Mouse (Mus musculus) natural killer cell, adult 2 months (primary cell): ENCODE data around the gene Pdcd6ip.

ENCODE experiments used
- DNase-seq, 2 experiments: peaks; one replicate each; pipeline ENCODE4 v3.0.0; 2022; ENCODE audit warnings: low spot score in 2 of 2

Pdcd6ip gene

GRCm38 (mm10) chr9:113626730-113627129 is 81.3 kb downstream of the Pdcd6ip start:
- DNase-seq, result no peak

GRCm38 (mm10) chr9:113624086-113624485 is 84.0 kb downstream of the Pdcd6ip start:
- DNase-seq, result no peak

GRCm38 (mm10) chr9:113617081-113617480 is 91.0 kb downstream of the Pdcd6ip start:
- no peak for DNase-seq

- DNase-seq, result no peak
Measured at GRCm38 (mm10) chr9:113610776-113611175, 97.3 kb downstream of the Pdcd6ip start.

GRCm38 (mm10) chr9:113602140-113602539 is 105.9 kb downstream of the Pdcd6ip start:
- no peak for DNase-seq
